Mouse (Mus musculus): ENCODE measurements at regions not wholly inside any gene's neighbourhood (a gene's known extent, or its start where the extent isn't known, plus 50 kb on each side); places are given as distances from the start of the nearest gene placed in this dataset.
A peak's percentile ranks its signal among the peaks of the same experiment; 100 is the strongest.

- no peak for DNase-seq
- Histone ChIP-seq H3K4me3 (no peak overlapping the region), H3K27ac (no peak overlapping the region)
- TF ChIP-seq CTCF (IDR thresholded peaks at IDR 0.05): no peak
- intact Hi-C loops (cut with DNase I): no loop called here
Measured at GRCm38 (mm10) chr2:101247133-101247532, 377.4 kb upstream of the Rag2 start.

- TF ChIP-seq CTCF (IDR thresholded peaks at IDR 0.05): no peak
- no peak overlapping the region for H3K27ac ChIP-seq
- no peak for DNase-seq
- H3K4me3 ChIP-seq: no peak overlapping the region
- intact Hi-C loops (cut with DNase I): no loop called here
Measured at GRCm38 (mm10) chr2:101252228-101252627, 372.3 kb upstream of the Rag2 start.

GRCm38 (mm10) chr2:101256464-101256863 lies 368.1 kb upstream of the Rag2 start:
- no peak for TF ChIP-seq CTCF (IDR thresholded peaks at IDR 0.05)

GRCm38 (mm10) chr2:101263934-101264333 lies 360.6 kb upstream of the Rag2 start:
- no peak for DNase-seq
- intact Hi-C loops (cut with DNase I): no loop called here
- TF ChIP-seq CTCF (IDR thresholded peaks at IDR 0.05): no peak
- Histone ChIP-seq H3K4me3 (no peak overlapping the region), H3K27ac (no peak overlapping the region)

More at GRCm38 (mm10) chr2:101256464-101256863, 368.1 kb upstream of the Rag2 start:
- DNase-seq: no peak
- Histone ChIP-seq H3K27ac (no peak overlapping the region), H3K4me3 (no peak overlapping the region)
- intact Hi-C loops (cut with DNase I): no loop called here

GRCm38 (mm10) chr2:101266685-101267374 lies 357.7 kb upstream of the Rag2 start:
- intact Hi-C loops (cut with DNase I): no loop called here
- no peak for TF ChIP-seq CTCF (IDR thresholded peaks at IDR 0.05)
- H3K4me3 ChIP-seq: no peak overlapping the region
- no peak for DNase-seq
- no peak overlapping the region for H3K27ac ChIP-seq

GRCm38 (mm10) chr2:101274045-101274664 lies 350.4 kb upstream of the Rag2 start:
- intact Hi-C loops (cut with DNase I): no loop called here
- no peak for DNase-seq
- Histone ChIP-seq H3K27ac (no peak overlapping the region), H3K4me3 (no peak overlapping the region)
- TF ChIP-seq CTCF (IDR thresholded peaks at IDR 0.05): no peak

GRCm38 (mm10) chr2:101284886-101285285 lies 339.6 kb upstream of the Rag2 start:
- TF ChIP-seq CTCF (IDR thresholded peaks at IDR 0.05): no peak

GRCm38 (mm10) chr2:101288119-101288518 lies 336.4 kb upstream of the Rag2 start:
- no peak for TF ChIP-seq CTCF (IDR thresholded peaks at IDR 0.05)
- no peak overlapping the region for H3K4me3 ChIP-seq
- DNase-seq: no peak
- H3K27ac ChIP-seq: no peak overlapping the region
- intact Hi-C loops (cut with DNase I): no loop called here

More at GRCm38 (mm10) chr2:101284886-101285285, 339.6 kb upstream of the Rag2 start:
- no peak for DNase-seq
- Histone ChIP-seq H3K27ac (no peak overlapping the region), H3K4me3 (no peak overlapping the region)
- intact Hi-C loops (cut with DNase I): no loop called here

GRCm38 (mm10) chr2:101289168-101289567 lies 335.4 kb upstream of the Rag2 start:
- intact Hi-C loops (cut with DNase I): no loop called here
- no peak for DNase-seq
- Histone ChIP-seq H3K27ac (no peak overlapping the region), H3K4me3 (no peak overlapping the region)
- TF ChIP-seq CTCF (IDR thresholded peaks at IDR 0.05): peak; percentile 9; the same call in 1 of the 2 replicates

- intact Hi-C loops (cut with DNase I): no loop called here
- no peak overlapping the region for H3K27ac ChIP-seq
- TF ChIP-seq CTCF (IDR thresholded peaks at IDR 0.05): no peak
Measured at GRCm38 (mm10) chr2:101290738-101291137, 333.8 kb upstream of the Rag2 start.

GRCm38 (mm10) chr2:101295678-101296368 lies 328.7 kb upstream of the Rag2 start:
- TF ChIP-seq CTCF (IDR thresholded peaks at IDR 0.05): no peak
- Histone ChIP-seq H3K27ac (no peak overlapping the region), H3K4me3 (no peak overlapping the region)
- intact Hi-C loops (cut with DNase I): no loop called here
- no peak for DNase-seq

More at GRCm38 (mm10) chr2:101290738-101291137, 333.8 kb upstream of the Rag2 start:
- DNase-seq: no peak
- no peak overlapping the region for H3K4me3 ChIP-seq

- DNase-seq: no peak
- intact Hi-C loops (cut with DNase I): no loop called here
- no peak overlapping the region for H3K4me3 ChIP-seq
- H3K27ac ChIP-seq: no peak overlapping the region
- TF ChIP-seq CTCF (IDR thresholded peaks at IDR 0.05): no peak
Measured at GRCm38 (mm10) chr2:101296369-101296682, 328.2 kb upstream of the Rag2 start.

GRCm38 (mm10) chr2:101296778-101297177 lies 327.7 kb upstream of the Rag2 start:
- DNase-seq: no peak
- intact Hi-C loops (cut with DNase I): no loop called here

More at GRCm38 (mm10) chr2:101296778-101297177, 327.7 kb upstream of the Rag2 start:
- no peak for TF ChIP-seq CTCF (IDR thresholded peaks at IDR 0.05)
- Histone ChIP-seq H3K4me3 (no peak overlapping the region), H3K27ac (no peak overlapping the region)

All from gastrocnemius, adult 2 months (tissue).